Comparison of ENCODE assay signal across 9 mouse cellular contexts in the genomic region with DNA sequence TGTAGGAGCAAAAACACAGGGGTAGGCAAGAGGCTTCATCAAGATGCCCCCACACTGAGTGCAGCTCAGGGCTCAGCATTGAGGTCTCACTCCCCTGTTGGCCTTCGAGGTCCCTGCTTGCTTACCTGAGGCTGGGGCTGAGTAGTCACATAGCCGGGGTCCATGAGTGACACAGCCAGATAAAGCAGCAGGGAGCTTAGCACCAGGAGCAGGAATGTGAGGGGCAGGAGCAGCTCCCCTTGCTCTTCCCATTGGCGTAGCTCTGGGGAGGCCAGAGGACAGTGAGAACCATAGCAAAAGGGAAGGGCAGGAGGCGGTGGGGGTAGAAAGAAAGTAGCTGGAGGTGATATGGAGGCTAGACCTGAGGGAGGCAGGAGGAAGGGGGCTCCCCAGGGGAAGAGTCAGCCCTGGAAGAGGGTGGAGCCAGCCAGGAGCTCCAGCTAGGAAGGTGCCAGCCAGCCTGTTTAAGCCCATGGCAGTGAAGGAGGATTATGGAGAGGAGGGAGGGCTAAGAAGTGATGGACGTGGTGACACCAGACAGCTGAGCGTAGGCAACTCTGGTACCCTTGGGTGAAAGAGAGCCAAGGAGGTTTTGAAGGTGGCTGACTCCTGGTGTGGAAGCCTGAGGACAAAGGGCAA. TPM values are rescaled to one million over a fixed set of nuclear protein-coding genes. Genes with fewer than 3 reads are reported as not detected.
DNase-seq lines count a peak whose midpoint lies in the region; ATAC-seq and TF ChIP-seq lines count a peak whose summit lies in the region.
"Had no signal": no experiment of that assay in that cellular context is flagged by ENCODE, and none has a peak within 500 bp of the region (broad histone marks: within the 10 kb centered on the region; RNA-seq: fewer than 3 reads in every experiment).

No protein-coding gene starts in this region.

- no peak overlapping the region for H3K4me3 ChIP-seq in lung, postnatal 0 days (ENCODE audit: low read depth, low read length)
- peak overlapping the region; percentile 58 for H3K4me3 ChIP-seq in forebrain, embryonic 11.5 days (ENCODE audit: low read depth, low read length)
- peak overlapping the region; percentile 71 for H3K4me3 ChIP-seq in limb, embryonic 10.5 days
- H3K4me3 ChIP-seq in neural tube, embryonic 15.5 days (replicated peaks): peak overlapping the region; percentile 67

- TF ChIP-seq CTCF in lung, postnatal 0 days (IDR thresholded peaks at IDR 0.05): no peak

- WGBS in lung, postnatal 0 days: 44% methylated on average over 6 of the region's 6 CpGs
- 43% methylated on average over 6 of the region's 6 CpGs for WGBS in forebrain, embryonic 11.5 days
- WGBS in limb, embryonic 10.5 days: 51% methylated on average over 6 of the region's 6 CpGs
- WGBS in neural tube, embryonic 15.5 days: 68% methylated on average over 6 of the region's 6 CpGs

- DNase-seq in lung, postnatal 0 days (ENCODE audit: low spot score): no peak
- no peak for DNase-seq in lung, postnatal 10 days
- DNase-seq in forebrain, embryonic 11.5 days (ENCODE audit: low spot score): no peak
- DNase-seq in limb, embryonic 10.5 days (ENCODE audit: low spot score): no peak
- DNase-seq in embryo, embryonic 10 days (ENCODE audit: low spot score): no peak
- no peak for DNase-seq in adrenal gland, adult 2 months
- no peak for DNase-seq in MN1 (ENCODE audit: low spot score)
- DNase-seq: kidney, adult 11 months had no signal

- H3K9ac ChIP-seq in lung, postnatal 0 days (replicated peaks; ENCODE audit: low read depth): no peak overlapping the region
- no peak overlapping the region for H3K9ac ChIP-seq in forebrain, embryonic 11.5 days (ENCODE audit: low read length)
- peak overlapping the region; percentile 60; the same call in 1 of the 2 replicates for H3K9ac ChIP-seq in neural tube, embryonic 15.5 days (replicated peaks)

- no peak for TF ChIP-seq EP300 in lung, postnatal 0 days (IDR thresholded peaks at IDR 0.05)

- H3K4me2 ChIP-seq in lung, postnatal 0 days (replicated peaks; ENCODE audit: low read depth, low read length): peak overlapping the region; percentile 59; the same call in 1 of the 2 replicates
- H3K4me2 ChIP-seq in forebrain, embryonic 11.5 days (ENCODE audit: low read depth, low read length, severe bottlenecking): peak overlapping the region; percentile 75; the same call in 1 of the 2 replicates
- peak overlapping the region; percentile 88 for H3K4me2 ChIP-seq in neural tube, embryonic 15.5 days

- H3K27me3 ChIP-seq in lung, postnatal 0 days (replicated peaks; ENCODE audit: insufficient read depth, low read length): no peaks in the 10 kb centered on the region
- no peaks in the 10 kb centered on the region for H3K27me3 ChIP-seq in forebrain, embryonic 11.5 days (ENCODE audit: control insufficient read depth, insufficient read depth, low read length)
- H3K27me3 ChIP-seq in limb, embryonic 10.5 days (ENCODE audit: low read depth, poor library complexity, severe bottlenecking): no peaks in the 10 kb centered on the region
- H3K27me3 ChIP-seq in neural tube, embryonic 15.5 days (replicated peaks): no peaks in the 10 kb centered on the region

- H3K27ac ChIP-seq in lung, postnatal 0 days (ENCODE audit: low read length): 0 out of 2 replicates have a peak overlapping the region, but pooled peaks have one; percentile 20
- no peak overlapping the region for H3K27ac ChIP-seq in forebrain, embryonic 11.5 days (ENCODE audit: low read depth, low read length)
- H3K27ac ChIP-seq in limb, embryonic 10.5 days: peak overlapping the region; percentile 86
- H3K27ac ChIP-seq in neural tube, embryonic 15.5 days (replicated peaks): no peak overlapping the region

- H3K36me3 ChIP-seq in lung, postnatal 0 days (ENCODE audit: insufficient read depth, low read length): no peaks in the 10 kb centered on the region; the same call in 1 of the 2 replicates
- H3K36me3 ChIP-seq in forebrain, embryonic 11.5 days (ENCODE audit: control insufficient read depth, insufficient read depth, low read length): no peaks in the 10 kb centered on the region
- H3K36me3 ChIP-seq in limb, embryonic 10.5 days: peaks cover 45% of the 10 kb centered on the region
- H3K36me3 ChIP-seq in neural tube, embryonic 15.5 days: peaks cover 9% of the 10 kb centered on the region

- no peaks in the 10 kb centered on the region for H3K9me3 ChIP-seq in lung, postnatal 0 days (ENCODE audit: low read length)
- no peaks in the 10 kb centered on the region for H3K9me3 ChIP-seq in forebrain, embryonic 11.5 days (ENCODE audit: control insufficient read depth, low read length)
- H3K9me3 ChIP-seq in limb, embryonic 10.5 days (replicated peaks): no peaks in the 10 kb centered on the region
- no peaks in the 10 kb centered on the region for H3K9me3 ChIP-seq in neural tube, embryonic 15.5 days (replicated peaks)

- H3K4me1 ChIP-seq in lung, postnatal 0 days (ENCODE audit: insufficient read depth, low read depth, low read length): 0 out of 2 replicates have a peak, but pooled peaks cover 5% of the 10 kb centered on the region
- peaks cover 4% of the 10 kb centered on the region; the same call in 1 of the 2 replicates for H3K4me1 ChIP-seq in forebrain, embryonic 11.5 days (replicated peaks; ENCODE audit: control insufficient read depth, insufficient read depth, low read length)
- peaks cover 35% of the 10 kb centered on the region for H3K4me1 ChIP-seq in limb, embryonic 10.5 days
- peaks cover 23% of the 10 kb centered on the region for H3K4me1 ChIP-seq in neural tube, embryonic 15.5 days

- ATAC-seq in lung, postnatal 0 days: no peak
- no peak for ATAC-seq in forebrain, embryonic 11.5 days (replicated peaks; ENCODE audit: low FRiP score)
- no peak for ATAC-seq in neural tube, embryonic 15.5 days (ENCODE audit: low FRiP score)

RNA-seq across cellular contexts. Expression of a gene that starts 1.0 kb away (rescaled TPM):
- polyA plus RNA-seq in lung, postnatal 0 days (2015; fragmentation: Nextera tagmentation; extraction: Ambion mirVana): 37.7 and 40.0 TPM in 2 replicates
- 27.1 and 35.4 TPM in 2 replicates for polyA plus RNA-seq in forebrain, embryonic 11.5 days (2014; fragmentation: Nextera tagmentation; extraction: Ambion mirVana)
- 35.6 and 37.2 TPM in 2 replicates for polyA plus RNA-seq in limb, embryonic 10.5 days (2016; fragmentation: Nextera tagmentation; extraction: Ambion mirVana)
- 31.6 and 33.6 TPM in 2 replicates for polyA plus RNA-seq in neural tube, embryonic 15.5 days (2015; fragmentation: Nextera tagmentation; extraction: Ambion mirVana)
- 10 to 100 TPM; 16.2 to 18.9 TPM for total RNA-seq in adrenal gland, adult 2 months (2021)
- 120 and 123 TPM in 2 replicates for polyA plus RNA-seq in adrenal gland, adult 2 months (2012; rRNA removed)

RNA-seq across cellular contexts. Expression of a gene that starts 14.9 kb away (rescaled TPM):
- 9.8 and 11.0 TPM in 2 replicates for polyA plus RNA-seq in lung, postnatal 0 days (2015; fragmentation: Nextera tagmentation; extraction: Ambion mirVana)
- polyA plus RNA-seq in forebrain, embryonic 11.5 days (2014; fragmentation: Nextera tagmentation; extraction: Ambion mirVana): 10.5 and 12.1 TPM in 2 replicates
- polyA plus RNA-seq in limb, embryonic 10.5 days (2016; fragmentation: Nextera tagmentation; extraction: Ambion mirVana): 13.5 and 14.7 TPM in 2 replicates
- polyA plus RNA-seq in neural tube, embryonic 15.5 days (2015; fragmentation: Nextera tagmentation; extraction: Ambion mirVana): 2.0 and 3.1 TPM in 2 replicates
- total RNA-seq in adrenal gland, adult 2 months (2021): 1 to 10 TPM; 4.7 to 6.2 TPM
- 5.5 and 8.8 TPM in 2 replicates for polyA plus RNA-seq in adrenal gland, adult 2 months (2012; rRNA removed)

RNA-seq across cellular contexts. Expression of a gene that starts 32.0 kb away (rescaled TPM):
- polyA plus RNA-seq in lung, postnatal 0 days (2015; fragmentation: Nextera tagmentation; extraction: Ambion mirVana): 4.9 and 5.0 TPM in 2 replicates
- polyA plus RNA-seq in forebrain, embryonic 11.5 days (2014; fragmentation: Nextera tagmentation; extraction: Ambion mirVana): 8.0 and 8.1 TPM in 2 replicates
- 6.5 and 9.3 TPM in 2 replicates for polyA plus RNA-seq in limb, embryonic 10.5 days (2016; fragmentation: Nextera tagmentation; extraction: Ambion mirVana)
- polyA plus RNA-seq in neural tube, embryonic 15.5 days (2015; fragmentation: Nextera tagmentation; extraction: Ambion mirVana): 12.4 and 14.5 TPM in 2 replicates
- total RNA-seq in adrenal gland, adult 2 months (2021): 10 to 100 TPM; 35.0 to 40.2 TPM
- 91.0 and 95.5 TPM in 2 replicates for polyA plus RNA-seq in adrenal gland, adult 2 months (2012; rRNA removed)

RNA-seq across cellular contexts. Expression of a gene that starts 35.2 kb away (rescaled TPM):
- polyA plus RNA-seq in lung, postnatal 0 days (2015; fragmentation: Nextera tagmentation; extraction: Ambion mirVana): 167 and 186 TPM in 2 replicates
- 817 and 824 TPM in 2 replicates for polyA plus RNA-seq in forebrain, embryonic 11.5 days (2014; fragmentation: Nextera tagmentation; extraction: Ambion mirVana)
- 854 and 929 TPM in 2 replicates for polyA plus RNA-seq in limb, embryonic 10.5 days (2016; fragmentation: Nextera tagmentation; extraction: Ambion mirVana)
- 285 and 330 TPM in 2 replicates for polyA plus RNA-seq in neural tube, embryonic 15.5 days (2015; fragmentation: Nextera tagmentation; extraction: Ambion mirVana)
- 100 to 1,000 TPM; 202 to 236 TPM for total RNA-seq in adrenal gland, adult 2 months (2021)
- 94.3 and 101 TPM in 2 replicates for polyA plus RNA-seq in adrenal gland, adult 2 months (2012; rRNA removed)

RNA-seq across cellular contexts. Expression of a gene that starts 41.1 kb away (rescaled TPM):
- 4.5 and 6.5 TPM in 2 replicates for polyA plus RNA-seq in lung, postnatal 0 days (2015; fragmentation: Nextera tagmentation; extraction: Ambion mirVana)
- 11.6 and 15.2 TPM in 2 replicates for polyA plus RNA-seq in forebrain, embryonic 11.5 days (2014; fragmentation: Nextera tagmentation; extraction: Ambion mirVana)
- polyA plus RNA-seq in limb, embryonic 10.5 days (2016; fragmentation: Nextera tagmentation; extraction: Ambion mirVana): 6.8 and 8.1 TPM in 2 replicates
- 11.3 TPM in 2 replicates for polyA plus RNA-seq in neural tube, embryonic 15.5 days (2015; fragmentation: Nextera tagmentation; extraction: Ambion mirVana)
- total RNA-seq in adrenal gland, adult 2 months (2021): 10 to 100 TPM; 47.8 to 55.2 TPM
- 60.2 and 69.7 TPM in 2 replicates for polyA plus RNA-seq in adrenal gland, adult 2 months (2012; rRNA removed)

Comparison
In these comparisons a context has a peak if more than half of its experiments do, and no peak if none do; other contexts are left out.
1. H3K27ac ChIP-seq: peak in lung, postnatal 0 days (single experiment) and limb, embryonic 10.5 days (single experiment); none in forebrain, embryonic 11.5 days (single experiment) and neural tube, embryonic 15.5 days (single experiment).
2. Peak in every context shown above with its lines, with median percentiles within 50 percentile points of each other: H3K4me2 ChIP-seq.